Mouse (Mus musculus) midbrain, embryonic 15.5 days (tissue): ENCODE measurements at regions not wholly inside any gene's neighbourhood (a gene's known extent, or its start where the extent isn't known, plus 50 kb on each side); places are given as distances from the start of the nearest gene placed in this dataset.

Experiments used
- ATAC-seq: fragments of 200-750 bp; cut with Nextera tagmentation; replicated peaks from 2 replicates; pipeline ENCODE4 v1.8.0; 2017; ENCODE audit warnings: moderate TSS enrichment
- H3K27ac ChIP-seq: fragments of 300-500 bp; sonication (generic); 2 replicates; pipeline ENCODE4 v1.5.1; 2015; ENCODE audit warnings: mild to moderate bottlenecking, inconsistent platforms
- H3K27me3 ChIP-seq: fragments of 300-500 bp; sonication (generic); replicated peaks from 2 replicates; pipeline ENCODE4 v1.6.1; 2015; ENCODE audit warnings: inconsistent platforms
- H3K36me3 ChIP-seq: fragments of 300-500 bp; sonication (generic); replicated peaks from 2 replicates; pipeline ENCODE4 v1.6.1; 2015; ENCODE audit warnings: inconsistent platforms
- H3K4me1 ChIP-seq: fragments of 300-500 bp; sonication (generic); 2 replicates; pipeline ENCODE4 v1.6.1; 2015; ENCODE audit warnings: inconsistent platforms
- H3K4me2 ChIP-seq: fragments of 300-500 bp; sonication (generic); 2 replicates; pipeline ENCODE4 v1.6.1; 2015; ENCODE audit warnings: inconsistent platforms, mild to moderate bottlenecking, moderate library complexity
- H3K4me3 ChIP-seq: fragments of 300-500 bp; sonication (generic); 2 replicates; pipeline ENCODE4 v1.5.1; 2015; ENCODE audit warnings: mild to moderate bottlenecking, inconsistent platforms
- H3K9ac ChIP-seq: fragments of 300-500 bp; sonication (generic); 2 replicates; pipeline ENCODE4 v1.6.1; 2015; ENCODE audit warnings: mild to moderate bottlenecking, inconsistent platforms
- H3K9me3 ChIP-seq: fragments of 300-500 bp; sonication (generic); 2 replicates; pipeline ENCODE4 v1.6.1; 2016; ENCODE audit warnings: inconsistent platforms
- WGBS: fragments of 180-500 bp; shearing (Covaris S2); methylation state at CpG from one replicate; pipeline ENCODE4 v1.1.7; 2015; ENCODE audit warnings: mixed read lengths; 5-methylcytosine and 5-hydroxymethylcytosine counted together

DNA sequence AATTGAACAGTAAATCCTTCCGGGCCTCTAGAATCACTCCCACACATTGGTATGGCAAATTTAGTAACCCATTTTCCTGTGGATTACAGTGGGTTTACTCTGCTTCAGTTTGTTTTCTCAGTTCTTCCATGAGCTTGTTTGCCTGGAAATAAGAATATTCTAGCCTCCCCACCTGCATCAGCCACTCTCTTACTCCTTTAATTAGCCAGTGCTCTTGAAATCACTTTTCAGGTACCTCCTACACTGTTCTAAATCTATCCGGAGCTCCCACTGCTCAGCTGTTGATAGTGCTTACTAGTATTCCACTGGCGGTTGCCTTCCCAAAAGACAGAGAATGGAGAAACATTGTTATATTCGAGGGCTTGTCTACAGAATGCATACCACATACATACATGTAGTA, 167.1 kb downstream of the Htr7 start:
- Histone ChIP-seq H3K9ac (no peak overlapping the region), H3K4me1 (no peaks in the 10 kb centered on the region), H3K4me2 (no peak overlapping the region), H3K27ac (no peak overlapping the region), H3K36me3 (no peaks in the 10 kb centered on the region), H3K27me3 (no peaks in the 10 kb centered on the region), H3K9me3 (no peaks in the 10 kb centered on the region), H3K4me3 (no peak overlapping the region)
- ATAC-seq: no peak
- WGBS: 88% methylated on average over 4 of the region's 4 CpGs

DNA sequence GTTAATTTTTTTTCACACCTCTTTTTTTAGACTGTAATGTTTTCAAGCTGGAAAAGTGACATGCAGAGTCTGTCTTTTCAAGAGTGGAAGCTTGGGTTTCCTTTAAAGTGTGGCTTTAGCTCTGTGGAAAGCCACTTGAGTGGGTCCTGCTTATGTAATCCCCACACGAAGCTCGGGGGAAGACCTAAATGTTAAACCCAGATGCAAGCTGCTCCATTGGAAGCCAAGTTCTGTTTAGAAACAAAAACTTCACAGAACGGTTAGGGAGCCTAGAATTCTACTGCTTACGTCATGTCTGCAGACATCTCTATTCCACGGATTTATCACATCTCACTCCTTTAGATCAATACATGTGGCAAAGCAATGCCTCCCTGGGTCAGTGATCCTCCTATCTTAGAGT, 171.0 kb downstream of the Htr7 start:
- H3K9me3 ChIP-seq: no peaks in the 10 kb centered on the region
- H3K4me2 ChIP-seq: no peak overlapping the region
- WGBS: 71% methylated on average over 5 of the region's 5 CpGs
- no peak for ATAC-seq
- no peak overlapping the region for H3K27ac ChIP-seq
- H3K4me3 ChIP-seq: no peak overlapping the region
- H3K27me3 ChIP-seq: no peaks in the 10 kb centered on the region
- no peak overlapping the region for H3K9ac ChIP-seq
- H3K4me1 ChIP-seq: no peaks in the 10 kb centered on the region
- no peaks in the 10 kb centered on the region for H3K36me3 ChIP-seq

DNA sequence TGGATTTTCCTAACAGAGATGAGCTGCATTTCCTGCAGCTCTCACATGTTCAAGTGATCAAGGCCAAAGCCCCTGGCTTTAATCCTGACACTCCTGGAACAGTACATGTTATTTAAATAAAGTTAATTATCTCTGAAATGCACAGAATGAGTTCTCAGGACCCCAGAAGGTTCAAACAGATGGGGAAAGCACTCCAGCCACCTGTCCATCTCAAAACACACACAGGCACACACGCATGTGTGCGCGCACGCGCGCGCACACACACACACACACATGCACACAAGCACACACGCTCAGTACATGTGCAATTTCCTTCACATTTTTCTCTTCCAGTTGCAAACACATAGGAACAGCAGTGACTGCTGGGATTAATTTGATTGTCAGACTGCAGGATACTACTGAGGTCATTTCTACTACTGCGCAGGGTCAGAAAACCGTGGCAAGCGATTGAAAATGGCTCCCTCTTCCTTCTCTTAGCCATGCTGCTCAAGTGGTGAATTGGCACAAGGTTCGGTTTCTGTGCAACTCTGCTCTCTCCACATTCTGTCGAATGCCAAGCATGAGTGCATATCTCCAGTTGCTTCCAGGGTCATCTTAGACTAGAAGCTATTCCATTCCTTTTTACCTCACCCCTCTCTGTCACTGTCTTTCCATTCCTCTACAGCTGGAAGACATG, 175.4 kb downstream of the Htr7 start:
- ATAC-seq: no peak

DNA sequence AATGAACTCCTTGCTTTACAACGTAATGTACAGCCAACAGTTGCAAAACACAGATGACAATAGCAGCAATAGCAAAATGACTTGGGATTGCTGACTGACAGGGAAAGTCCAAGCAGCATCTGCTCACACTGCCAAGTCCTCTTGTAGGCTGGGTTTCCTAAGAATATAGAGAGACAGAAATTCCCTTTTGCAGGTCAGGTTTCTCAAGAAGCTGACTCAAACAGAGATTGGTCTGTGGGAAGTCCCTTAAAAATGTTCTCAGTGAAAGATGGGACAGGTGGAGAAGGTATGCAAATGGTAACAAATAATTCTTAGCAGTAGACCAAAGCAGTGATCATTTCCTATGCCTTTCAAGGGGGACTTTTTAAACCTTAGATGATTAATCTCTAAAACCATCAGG, 181.8 kb downstream of the Htr7 start:
- H3K9me3 ChIP-seq: no peaks in the 10 kb centered on the region
- H3K4me3 ChIP-seq: no peak overlapping the region
- H3K27ac ChIP-seq: no peak overlapping the region
- no peaks in the 10 kb centered on the region for H3K36me3 ChIP-seq
- ATAC-seq: no peak
- no peaks in the 10 kb centered on the region for H3K27me3 ChIP-seq
- no peak overlapping the region for H3K4me2 ChIP-seq
- WGBS: 74% methylated on average over 1 of the region's 1 CpGs
- no peaks in the 10 kb centered on the region for H3K4me1 ChIP-seq
- H3K9ac ChIP-seq: no peak overlapping the region

More for the DNA sequence above, 175.4 kb downstream of the Htr7 start:
- Histone ChIP-seq H3K4me3 (no peak overlapping the region), H3K4me2 (no peak overlapping the region), H3K36me3 (no peaks in the 10 kb centered on the region), H3K9me3 (no peaks in the 10 kb centered on the region), H3K4me1 (no peaks in the 10 kb centered on the region), H3K27me3 (no peaks in the 10 kb centered on the region), H3K9ac (no peak overlapping the region), H3K27ac (no peak overlapping the region)
- 96% methylated on average over 13 of the region's 13 CpGs for WGBS

- ATAC-seq: no peak
- no peak overlapping the region for H3K4me2 ChIP-seq
- no peaks in the 10 kb centered on the region for H3K36me3 ChIP-seq
- no peak overlapping the region for H3K4me3 ChIP-seq
- H3K27me3 ChIP-seq: no peaks in the 10 kb centered on the region
- WGBS: 74% methylated on average over 4 of the region's 4 CpGs
- no peak overlapping the region for H3K9ac ChIP-seq
- no peaks in the 10 kb centered on the region for H3K9me3 ChIP-seq
- H3K27ac ChIP-seq: no peak overlapping the region
- no peaks in the 10 kb centered on the region for H3K4me1 ChIP-seq
Observed at GRCm38 (mm10) chr19:35870720-35871119, 186.6 kb downstream of the Htr7 start.

GRCm38 (mm10) chr19:35868543-35868942, 188.8 kb downstream of the Htr7 start:
- 86% methylated on average over 3 of the region's 3 CpGs for WGBS
- H3K27me3 ChIP-seq: no peaks in the 10 kb centered on the region
- H3K27ac ChIP-seq: no peak overlapping the region
- no peaks in the 10 kb centered on the region for H3K4me1 ChIP-seq
- no peak overlapping the region for H3K9ac ChIP-seq
- no peaks in the 10 kb centered on the region for H3K36me3 ChIP-seq
- no peak for ATAC-seq
- no peak overlapping the region for H3K4me3 ChIP-seq
- no peaks in the 10 kb centered on the region for H3K9me3 ChIP-seq
- H3K4me2 ChIP-seq: no peak overlapping the region

DNA sequence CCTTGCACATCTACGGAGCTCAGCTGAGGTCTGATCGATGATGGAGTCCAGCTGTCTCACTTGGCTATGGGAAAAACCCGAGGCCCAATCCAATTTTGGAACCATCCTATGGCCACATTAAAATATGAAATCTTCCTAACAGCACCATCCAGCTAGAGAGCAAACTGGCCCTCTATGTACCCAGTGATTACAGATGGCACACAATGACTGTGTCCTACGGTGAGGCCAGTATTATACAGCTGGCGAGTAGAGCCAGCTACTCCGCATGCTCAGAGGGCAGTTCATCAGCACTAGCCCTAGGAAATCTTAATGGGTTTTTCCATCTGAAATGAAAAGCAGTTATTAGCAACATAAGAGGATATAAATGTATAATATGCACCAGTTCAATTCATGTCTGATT, 194.3 kb downstream of the Htr7 start:
- 86% methylated on average over 6 of the region's 6 CpGs for WGBS
- Histone ChIP-seq H3K9ac (no peak overlapping the region), H3K4me2 (no peak overlapping the region), H3K9me3 (no peaks in the 10 kb centered on the region), H3K27ac (no peak overlapping the region), H3K36me3 (no peaks in the 10 kb centered on the region), H3K27me3 (no peaks in the 10 kb centered on the region), H3K4me3 (no peak overlapping the region), H3K4me1 (no peaks in the 10 kb centered on the region)
- no peak for ATAC-seq

- no peak overlapping the region for H3K4me3 ChIP-seq
- no peak overlapping the region for H3K4me2 ChIP-seq
- 53% methylated on average over 4 of the region's 4 CpGs for WGBS
- ATAC-seq: no peak
- H3K9ac ChIP-seq: no peak overlapping the region
- H3K36me3 ChIP-seq: no peaks in the 10 kb centered on the region
- no peak overlapping the region for H3K27ac ChIP-seq
- no peaks in the 10 kb centered on the region for H3K9me3 ChIP-seq
- H3K4me1 ChIP-seq: no peaks in the 10 kb centered on the region
- H3K27me3 ChIP-seq: no peaks in the 10 kb centered on the region
Observed at GRCm38 (mm10) chr19:35861421-35861820, 195.9 kb downstream of the Htr7 start.

- Histone ChIP-seq H3K4me3 (no peak overlapping the region), H3K9ac (no peak overlapping the region), H3K9me3 (no peaks in the 10 kb centered on the region), H3K4me1 (no peaks in the 10 kb centered on the region), H3K27ac (no peak overlapping the region), H3K36me3 (no peaks in the 10 kb centered on the region), H3K4me2 (no peak overlapping the region), H3K27me3 (no peaks in the 10 kb centered on the region)
- no peak for ATAC-seq
- WGBS: 19% methylated on average over 4 of the region's 4 CpGs
Observed at GRCm38 (mm10) chr19:35832992-35833391, 224.3 kb downstream of the Htr7 start.

DNA sequence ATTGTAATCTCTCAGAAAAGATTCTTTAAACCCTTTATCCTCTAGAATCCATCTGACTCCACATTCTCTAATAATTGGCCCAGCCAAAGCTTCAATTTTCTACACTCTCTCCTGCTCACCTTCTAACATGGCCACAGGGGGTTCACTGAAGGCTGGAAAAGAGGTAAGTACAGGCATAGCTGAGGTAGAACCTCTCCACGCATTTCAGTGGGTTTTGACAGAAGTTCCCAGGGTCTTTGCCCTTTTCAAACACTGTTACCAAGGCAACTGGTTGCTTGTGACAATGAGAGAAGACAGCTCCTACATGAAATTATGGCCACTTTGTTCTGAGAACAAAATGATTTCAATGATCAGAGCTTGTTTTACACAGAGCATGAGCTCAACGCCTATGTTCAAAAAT, 231.2 kb downstream of the Htr7 start:
- ATAC-seq: peak; percentile 65; the same call in 1 of the 2 replicates

DNA sequence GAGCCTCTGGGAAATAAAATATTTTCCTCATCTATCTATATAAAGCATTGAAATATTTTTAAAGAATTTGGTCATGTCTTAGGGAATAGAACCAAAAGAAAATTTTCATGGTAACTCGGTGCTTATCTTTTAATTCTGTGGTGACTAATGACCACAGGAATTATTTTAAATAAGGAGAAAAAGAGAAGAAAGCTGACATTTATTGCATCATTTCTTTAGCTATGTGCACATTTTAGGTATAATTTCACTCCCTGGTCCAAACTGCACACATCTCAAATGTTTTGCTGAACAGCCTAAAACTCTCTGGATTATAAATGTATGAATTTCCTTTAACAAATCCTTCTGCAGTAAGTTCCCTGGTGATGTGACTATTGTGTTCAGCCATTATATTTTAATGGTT, 237.7 kb downstream of the Htr7 start:
- no peaks in the 10 kb centered on the region for H3K9me3 ChIP-seq
- no peak overlapping the region for H3K4me3 ChIP-seq
- no peak overlapping the region for H3K27ac ChIP-seq
- no peaks in the 10 kb centered on the region for H3K4me1 ChIP-seq
- H3K27me3 ChIP-seq: no peaks in the 10 kb centered on the region
- H3K36me3 ChIP-seq: no peaks in the 10 kb centered on the region
- ATAC-seq: no peak
- WGBS: 90% methylated on average over 1 of the region's 1 CpGs
- H3K9ac ChIP-seq: no peak overlapping the region
- no peak overlapping the region for H3K4me2 ChIP-seq

More for the DNA sequence above, 231.2 kb downstream of the Htr7 start:
- 36% methylated on average over 2 of the region's 2 CpGs for whole genome bisulfite sequencing
- no peak overlapping the region for H3K9ac ChIP-seq
- H3K4me1 ChIP-seq: no peaks in the 10 kb centered on the region
- H3K27ac ChIP-seq: no peak overlapping the region
- no peak overlapping the region for H3K4me3 ChIP-seq
- no peak overlapping the region for H3K4me2 ChIP-seq
- no peaks in the 10 kb centered on the region for H3K9me3 ChIP-seq
- H3K36me3 ChIP-seq: no peaks in the 10 kb centered on the region
- H3K27me3 ChIP-seq: no peaks in the 10 kb centered on the region

- Histone ChIP-seq H3K4me3 (no peak overlapping the region), H3K36me3 (no peaks in the 10 kb centered on the region), H3K27me3 (no peaks in the 10 kb centered on the region), H3K9me3 (no peaks in the 10 kb centered on the region), H3K9ac (no peak overlapping the region), H3K4me2 (no peak overlapping the region), H3K4me1 (no peaks in the 10 kb centered on the region), H3K27ac (no peak overlapping the region)
- ATAC-seq: no peak
- WGBS: 91% methylated on average over 3 of the region's 3 CpGs
Observed at GRCm38 (mm10) chr19:35794661-35795060, 262.6 kb downstream of the Htr7 start.

DNA sequence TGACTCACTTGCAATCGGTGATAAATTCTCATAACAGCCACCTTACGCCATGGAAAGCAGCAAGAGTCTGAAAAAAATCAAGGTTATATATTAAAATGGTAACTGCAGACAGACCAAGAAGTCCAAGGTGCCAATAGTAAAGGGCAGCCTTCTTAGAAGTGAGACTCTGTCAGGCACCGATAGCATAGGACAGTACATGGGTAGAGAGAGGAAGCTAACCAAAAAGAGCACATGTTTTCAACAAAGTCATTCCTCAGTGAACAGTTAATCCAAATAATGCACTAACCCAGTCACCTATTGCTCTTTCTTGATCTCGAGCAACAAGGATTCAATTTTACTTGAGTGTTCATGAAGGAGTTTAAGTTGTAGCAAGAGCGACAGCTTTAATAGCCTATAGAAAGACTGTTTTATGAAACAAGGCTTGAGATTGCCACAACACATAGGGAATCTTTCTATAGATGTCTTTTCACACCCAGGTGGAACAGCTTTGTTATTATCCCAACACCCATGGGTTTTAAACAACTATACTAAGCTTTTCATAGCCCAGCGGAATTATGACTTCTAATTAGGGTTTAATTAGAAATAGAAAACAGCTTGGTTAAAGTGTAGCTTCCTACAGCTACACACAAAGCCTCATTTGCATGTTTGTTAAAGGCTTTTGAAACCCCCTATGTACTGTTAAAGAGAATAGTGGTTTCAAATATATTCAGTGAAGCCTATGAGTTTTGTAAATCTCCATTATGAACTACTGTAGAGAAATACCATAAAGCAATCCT, 269.9 kb downstream of the Htr7 start:
- ATAC-seq: no peak
- Histone ChIP-seq H3K4me3 (no peak overlapping the region), H3K27ac (no peak overlapping the region), H3K36me3 (no peaks in the 10 kb centered on the region), H3K4me1 (no peaks in the 10 kb centered on the region), H3K9me3 (no peaks in the 10 kb centered on the region), H3K27me3 (no peaks in the 10 kb centered on the region), H3K4me2 (no peak overlapping the region), H3K9ac (no peak overlapping the region)
- 82% methylated on average over 6 of the region's 6 CpGs for WGBS
